Mouse (Mus musculus): ENCODE results near the gene Asap2.

DNA sequence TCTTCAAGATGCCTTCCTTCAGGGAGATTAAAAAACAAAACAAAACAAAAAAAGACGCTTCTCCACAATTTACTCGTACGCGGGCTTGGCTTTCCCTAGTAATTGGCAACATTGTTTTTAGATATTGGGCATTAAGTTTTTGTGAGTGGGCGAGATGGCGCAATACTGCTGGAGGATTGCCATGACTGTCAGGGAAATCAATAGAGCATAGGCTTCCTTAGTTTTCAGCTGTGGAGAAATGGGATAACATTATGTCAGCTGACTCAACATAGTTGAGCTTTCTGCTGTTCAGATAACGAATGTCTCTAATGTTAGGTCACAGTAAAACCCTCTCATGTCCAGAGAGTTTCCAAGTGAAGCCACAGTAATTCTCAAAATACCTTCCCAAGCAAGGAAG is 326.6 kb downstream of the Asap2 start:
- TF ChIP-seq CTCF (IDR thresholded peaks at IDR 0.05; ENCODE audit: borderline replicate concordance, control insufficient read depth, extremely low read depth, insufficient read depth, low read length, poor library complexity) (no peak), POLR2A (IDR thresholded peaks at IDR 0.05; ENCODE audit: control insufficient read depth, extremely low read depth, insufficient read depth, low read length, poor library complexity) (no peak)

Data from thymus, adult 2 months (tissue).